Mouse (Mus musculus): Measurements from ENCODE around the gene Htr7.

Gene Htr7

DNA sequence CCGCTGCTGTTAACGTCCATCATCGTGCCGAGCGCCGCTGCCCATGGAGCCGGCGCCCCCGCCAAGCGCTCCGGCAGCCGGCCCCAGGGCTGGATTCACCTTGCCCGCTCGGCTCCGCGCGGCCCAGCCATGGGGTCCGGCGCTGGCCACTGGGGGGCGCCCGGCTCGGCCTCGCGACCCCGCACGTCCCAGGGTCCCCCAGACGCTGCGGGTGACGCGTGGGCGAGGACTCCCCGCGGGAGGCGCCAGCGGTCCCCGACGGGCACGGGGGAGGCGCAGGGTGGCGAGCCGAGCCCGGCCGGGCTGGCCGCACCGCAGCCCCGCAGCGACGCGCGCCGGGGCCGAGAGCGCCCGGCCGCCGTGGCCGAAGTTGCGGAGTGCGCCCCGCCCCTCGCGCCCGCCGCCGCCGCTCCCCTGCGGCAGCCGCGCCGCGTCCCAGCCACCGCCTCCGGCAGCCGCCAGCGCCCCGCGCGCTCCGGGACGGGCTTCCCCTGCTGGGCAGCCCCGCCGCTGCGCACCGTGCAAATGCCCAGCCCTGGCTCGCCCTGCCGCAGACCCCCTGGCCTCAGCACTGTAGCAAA lies at the start of gene Htr7:
Gene Htr7, minus strand, starts transcription at position 277 of the 581 bp plus-strand sequence.
- in situ Hi-C loops (cut with MseI, MboI), result no loop called here

DNA sequence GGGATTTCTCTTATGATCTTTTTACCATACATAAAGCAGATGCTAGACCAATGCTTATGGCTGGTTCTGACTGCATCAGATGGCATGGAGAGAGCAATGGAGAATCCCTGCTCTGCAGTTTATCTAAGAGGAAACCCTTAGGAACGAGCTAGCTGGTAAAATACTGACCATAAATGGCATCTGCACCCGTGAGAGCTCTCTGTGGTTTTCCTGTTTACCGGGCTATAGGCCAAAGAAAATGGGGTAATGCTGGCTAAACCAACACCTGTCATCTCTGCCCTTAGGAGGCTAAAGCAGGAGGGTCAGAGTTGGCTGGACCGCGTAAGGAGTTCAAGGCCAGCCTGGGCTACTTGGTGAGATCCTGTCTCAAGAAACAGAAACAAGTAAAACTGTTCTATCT lies 46.6 kb upstream of the Htr7 start:
- in situ Hi-C loops (cut with MseI, MboI), result no loop called here

- in situ Hi-C loops (cut with MseI, MboI), result no loop called here
Observed at GRCm38 (mm10) chr19:36098916-36099315, 41.6 kb upstream of the Htr7 start.

DNA sequence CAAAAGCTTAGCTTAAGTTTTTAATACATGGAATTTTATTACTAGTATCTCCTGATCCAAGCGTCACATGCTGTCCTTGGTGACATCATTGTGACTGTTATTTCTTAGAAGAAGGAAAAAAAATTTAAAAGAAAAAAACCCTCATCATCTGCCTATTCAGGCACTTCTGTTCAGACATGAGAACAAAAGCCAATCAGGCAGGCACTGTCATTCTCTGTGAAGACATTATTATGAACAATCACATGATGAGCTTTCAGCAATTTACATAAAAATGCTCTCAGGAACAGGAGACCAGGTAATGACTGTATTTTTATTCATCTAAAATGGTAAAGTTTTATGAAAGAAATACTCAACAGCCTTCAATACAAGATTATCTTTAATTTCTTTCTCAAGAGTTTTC lies 41.0 kb upstream of the Htr7 start:
- in situ Hi-C loops (cut with MseI, MboI), result no loop called here

DNA sequence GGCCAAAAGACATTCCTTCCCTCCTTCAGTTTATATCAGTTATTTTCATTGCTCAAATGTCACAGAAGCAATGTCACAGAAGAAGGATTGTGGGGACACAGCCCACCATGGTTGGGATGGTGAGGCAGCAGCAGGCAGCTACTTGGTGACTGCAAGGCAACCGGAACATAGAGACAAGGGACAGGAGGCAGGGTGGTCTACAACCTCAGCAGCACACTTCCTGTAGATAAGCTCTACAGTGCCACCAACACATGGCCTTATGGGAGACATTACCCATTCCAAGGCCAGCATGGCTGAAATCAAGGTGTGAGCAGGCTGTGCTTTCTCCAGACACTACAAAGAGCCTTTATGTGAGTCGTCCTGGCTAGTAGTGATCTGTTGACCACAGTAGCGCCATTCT lies 39.9 kb upstream of the Htr7 start:
- in situ Hi-C loops (cut with MseI, MboI), result no loop called here

DNA sequence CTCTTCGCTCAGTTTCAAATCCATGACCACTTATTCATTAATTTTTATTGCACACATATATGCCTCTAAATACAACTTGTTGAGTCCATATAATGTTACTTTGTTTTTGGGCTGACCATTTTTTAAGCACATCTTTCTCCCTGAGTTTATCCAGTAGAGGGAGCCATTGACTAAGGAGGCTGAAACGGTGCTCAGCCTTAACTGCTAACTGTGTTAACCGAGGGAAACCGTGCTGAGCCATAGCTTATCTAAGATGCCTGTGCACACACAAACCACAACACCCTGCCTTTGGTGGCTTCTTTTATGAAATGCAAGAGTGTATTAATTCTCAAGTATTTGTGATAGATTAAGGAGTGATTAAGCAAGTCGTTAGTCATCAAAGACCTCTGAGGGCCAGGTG lies 33.5 kb upstream of the Htr7 start:
- in situ Hi-C loops (cut with MseI, MboI), result no loop called here

- in situ Hi-C loops (cut with MseI, MboI), result no loop called here
Observed at GRCm38 (mm10) chr19:36083262-36084225, 26.2 kb upstream of the Htr7 start, which contains the start of gene Rpp30. Gene Rpp30 (plus strand): TSS chr19:36083716.

GRCm38 (mm10) chr19:36082606-36083261 lies 25.4 kb upstream of the Htr7 start:
- in situ Hi-C loops (cut with MseI, MboI), result no loop called here

DNA sequence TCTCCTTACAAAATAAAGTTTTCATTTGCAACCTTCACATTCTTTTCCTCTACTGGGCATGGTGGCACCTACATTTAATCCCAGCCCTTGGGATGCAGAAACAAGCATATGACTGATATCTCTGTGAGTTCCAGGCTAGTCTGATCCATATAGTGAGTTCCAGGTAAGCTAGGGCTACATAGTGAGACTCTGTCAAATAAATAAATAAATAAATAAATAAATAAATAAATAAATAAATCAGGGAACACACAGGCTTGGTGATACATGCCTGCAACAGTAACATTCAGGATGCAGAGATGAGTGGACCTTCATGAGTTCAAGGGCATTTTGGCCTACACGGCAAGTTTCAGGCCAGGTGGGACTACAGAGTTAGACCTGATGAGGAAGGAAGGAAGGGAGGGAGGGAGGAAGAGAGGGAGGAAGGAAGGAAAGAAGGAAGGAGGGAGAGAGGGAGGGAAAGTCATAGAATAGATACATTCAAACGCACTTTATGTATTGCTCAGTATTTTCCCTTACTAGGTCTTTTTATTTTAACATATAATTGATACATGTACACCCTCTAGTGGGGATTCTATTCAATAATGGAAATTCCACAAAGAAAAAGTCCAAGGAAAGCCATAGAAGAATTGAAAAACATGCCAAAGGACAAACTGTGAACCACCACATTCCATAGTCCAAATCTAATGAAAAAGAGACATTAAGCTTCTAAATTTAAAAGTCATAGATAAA lies 5.7 kb upstream of the Htr7 start:
- in situ Hi-C loops (cut with MseI, MboI), result no loop called here

DNA sequence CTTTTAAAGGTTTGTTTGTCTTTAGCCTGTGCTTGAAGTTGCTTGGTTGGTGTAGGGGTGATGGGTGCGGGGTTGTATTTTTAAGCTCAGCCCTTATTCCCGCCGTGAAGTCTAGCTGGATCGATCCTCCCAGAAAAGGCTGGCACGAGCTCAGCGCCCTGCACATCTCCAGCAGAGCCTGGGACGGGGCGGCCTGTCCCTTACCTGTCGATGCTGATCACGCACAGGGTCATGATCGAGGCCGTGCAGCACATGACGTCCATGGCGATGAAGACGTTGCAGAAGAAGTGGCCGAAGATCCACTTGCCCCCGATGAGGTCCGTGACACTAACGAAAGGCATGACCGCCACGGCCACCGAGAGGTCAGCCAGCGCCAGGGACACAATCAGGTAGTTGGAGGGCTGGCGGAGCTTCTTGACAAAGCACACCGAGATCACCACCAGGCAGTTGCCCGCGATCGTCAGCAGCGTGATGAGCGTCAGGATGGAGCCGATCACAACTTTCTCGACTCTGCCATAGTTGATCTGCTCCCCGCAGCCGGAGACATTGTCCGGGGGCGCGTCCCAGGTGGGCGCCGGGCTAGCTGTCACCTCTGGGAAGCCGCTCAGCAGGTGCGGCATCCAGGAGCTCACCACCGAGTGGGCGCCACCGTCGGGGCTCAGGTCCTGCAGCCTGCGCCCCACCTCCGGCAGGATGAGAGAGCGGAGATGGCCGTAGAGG lies 645 bp downstream of the Htr7 start:
- in situ Hi-C loops (cut with MseI, MboI), result no loop called here

GRCm38 (mm10) chr19:36046046-36046445 lies 11.3 kb downstream of the Htr7 start:
- in situ Hi-C loops (cut with MseI, MboI), result no loop called here

DNA sequence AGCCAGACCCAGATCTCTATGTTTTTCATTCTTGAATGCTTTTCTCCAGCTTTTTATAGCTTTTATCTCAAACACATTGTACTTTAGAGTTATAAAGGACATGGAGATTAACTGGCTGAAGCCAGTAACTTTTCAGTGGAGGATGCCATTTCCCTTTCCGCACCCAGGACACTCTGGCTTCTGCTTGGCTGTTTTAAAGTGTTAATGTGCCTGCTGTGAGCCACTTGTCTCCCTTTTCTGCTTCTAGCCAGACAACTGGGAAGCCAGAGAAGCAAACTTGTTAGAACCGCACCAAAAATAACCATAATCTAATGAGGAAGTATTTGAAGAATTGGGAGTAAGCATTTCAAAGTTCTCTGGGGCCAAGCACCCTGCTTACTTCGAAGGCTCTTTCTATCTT lies 42.5 kb downstream of the Htr7 start:
- in situ Hi-C loops (cut with MseI, MboI), result no loop called here

GRCm38 (mm10) chr19:36006277-36006676 lies 51.0 kb downstream of the Htr7 start:
- in situ Hi-C loops (cut with MseI, MboI), result no loop called here

- in situ Hi-C loops (cut with MseI, MboI), result no loop called here
Observed at GRCm38 (mm10) chr19:36004961-36005360, 52.3 kb downstream of the Htr7 start.

GRCm38 (mm10) chr19:36002476-36003445 lies 54.5 kb downstream of the Htr7 start:
- in situ Hi-C loops (cut with MseI, MboI), result no loop called here

- in situ Hi-C loops (cut with MseI, MboI), result no loop called here
Observed at GRCm38 (mm10) chr19:36001512-36001911, 55.8 kb downstream of the Htr7 start.

- in situ Hi-C loops (cut with MseI, MboI), result no loop called here
Observed at GRCm38 (mm10) chr19:36000955-36001354, 56.4 kb downstream of the Htr7 start.

DNA sequence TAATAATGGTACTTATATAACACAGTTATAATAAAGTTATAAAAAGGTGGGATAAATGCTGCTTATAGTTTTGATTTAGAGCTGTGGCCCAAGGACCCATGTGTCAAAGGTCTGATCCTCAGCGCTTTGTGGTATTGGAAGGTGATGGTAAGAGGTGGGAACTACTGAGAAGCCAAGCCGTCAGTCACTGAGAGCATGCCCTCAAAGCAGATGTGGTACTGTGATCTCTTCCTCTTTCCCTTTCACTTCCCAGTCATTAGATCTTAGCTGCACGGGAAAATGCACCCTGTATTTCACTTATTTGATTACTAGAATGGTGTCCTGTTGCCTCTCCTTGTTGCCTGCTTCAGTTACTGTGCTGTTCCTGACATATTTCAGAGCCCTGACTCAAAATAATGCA lies 59.9 kb downstream of the Htr7 start:
- in situ Hi-C loops (cut with MseI, MboI), result no loop called here

DNA sequence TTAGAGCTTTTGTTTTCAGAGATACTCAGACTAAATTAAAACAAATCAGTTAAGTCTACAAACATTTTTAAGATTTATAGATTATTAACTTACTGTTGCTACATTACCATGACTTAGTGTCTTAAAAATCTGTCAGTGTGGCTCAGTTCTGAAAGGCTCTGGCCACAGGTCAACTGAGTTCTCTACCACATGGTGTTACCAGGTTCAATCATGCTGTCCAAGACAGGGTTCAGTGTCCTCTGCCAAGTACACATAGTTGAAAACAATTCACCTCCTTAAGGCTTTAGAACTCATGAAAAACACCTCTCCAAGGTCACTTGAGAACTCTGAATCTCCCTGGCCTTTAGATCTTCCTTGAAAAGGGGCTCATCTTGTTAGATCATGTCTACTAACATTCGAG lies 69.8 kb downstream of the Htr7 start:
- in situ Hi-C loops (cut with MseI, MboI), result no loop called here

GRCm38 (mm10) chr19:35974681-35975080 lies 82.6 kb downstream of the Htr7 start:
- in situ Hi-C loops (cut with MseI, MboI), result no loop called here
